Mouse (Mus musculus): Measurements from ENCODE around the gene Rtn2. TPM values are rescaled to one million over a fixed set of nuclear protein-coding genes. Genes with fewer than 3 reads are reported as not detected.

Gene Rtn2
- polyA plus RNA-seq, 1 experiment from 2014 or later, result 128 TPM

GRCm38 (mm10) chr7:19320637-19321036 lies 38.2 kb downstream of the Rtn2 start:
- Histone ChIP-seq H3K4me3 (replicated peaks; ENCODE audit: low read length) (no peak overlapping the region; the same call in 1 of the 2 replicates), H3K27ac (ENCODE audit: low read length) (no peak overlapping the region), H3K4me1 (replicated peaks; ENCODE audit: control insufficient read depth, insufficient read depth, low read length) (peaks cover 12% of the 10 kb centered on the region), H3K9me3 (ENCODE audit: control insufficient read depth, low read length) (no peaks in the 10 kb centered on the region), H3K27me3 (replicated peaks; ENCODE audit: control insufficient read depth, insufficient read depth, low read length) (0 out of 2 replicates have a peak, but pooled peaks cover 4% of the 10 kb centered on the region), H3K36me3 (ENCODE audit: control insufficient read depth, insufficient read depth) (no peaks in the 10 kb centered on the region), H3K4me2 (ENCODE audit: low read length) (peak overlapping the region; percentile 69), H3K9ac (replicated peaks; ENCODE audit: low read depth, low read length) (no peak overlapping the region)
- no peak for ATAC-seq
- WGBS, result 40% methylated on average over 7 of the region's 7 CpGs

- H3K4me1 ChIP-seq (replicated peaks; ENCODE audit: control insufficient read depth, insufficient read depth, low read length), result peaks cover 15% of the 10 kb centered on the region
- H3K9me3 ChIP-seq (ENCODE audit: control insufficient read depth, low read length), result no peaks in the 10 kb centered on the region
- no peak overlapping the region for H3K27ac ChIP-seq (ENCODE audit: low read length)
- 74% methylated on average over 5 of the region's 5 CpGs for WGBS
- no peak for ATAC-seq
- H3K9ac ChIP-seq (replicated peaks; ENCODE audit: low read depth, low read length), result no peak overlapping the region
- 0 out of 2 replicates have a peak, but pooled peaks cover 4% of the 10 kb centered on the region for H3K27me3 ChIP-seq (replicated peaks; ENCODE audit: control insufficient read depth, insufficient read depth, low read length)
- H3K4me2 ChIP-seq (ENCODE audit: low read length), result no peak overlapping the region
- no peak overlapping the region for H3K4me3 ChIP-seq (replicated peaks; ENCODE audit: low read length)
- no peaks in the 10 kb centered on the region for H3K36me3 ChIP-seq (ENCODE audit: control insufficient read depth, insufficient read depth)
Measured at GRCm38 (mm10) chr7:19321464-19321863, 39.0 kb downstream of the Rtn2 start.

GRCm38 (mm10) chr7:19322489-19322888 lies 40.1 kb downstream of the Rtn2 start:
- Histone ChIP-seq H3K4me2 (ENCODE audit: low read length) (no peak overlapping the region), H3K4me1 (replicated peaks; ENCODE audit: control insufficient read depth, insufficient read depth, low read length) (peaks cover 25% of the 10 kb centered on the region), H3K27me3 (replicated peaks; ENCODE audit: control insufficient read depth, insufficient read depth, low read length) (0 out of 2 replicates have a peak, but pooled peaks cover 4% of the 10 kb centered on the region), H3K4me3 (replicated peaks; ENCODE audit: low read length) (no peak overlapping the region), H3K27ac (ENCODE audit: low read length) (no peak overlapping the region), H3K9me3 (ENCODE audit: control insufficient read depth, low read length) (no peaks in the 10 kb centered on the region), H3K36me3 (ENCODE audit: control insufficient read depth, insufficient read depth) (no peaks in the 10 kb centered on the region), H3K9ac (replicated peaks; ENCODE audit: low read depth, low read length) (no peak overlapping the region)
- ATAC-seq, result no peak
- 63% methylated on average over 9 of the region's 9 CpGs for WGBS

- Histone ChIP-seq H3K9ac (replicated peaks; ENCODE audit: low read depth, low read length) (no peak overlapping the region), H3K4me2 (ENCODE audit: low read length) (no peak overlapping the region), H3K4me3 (replicated peaks; ENCODE audit: low read length) (no peak overlapping the region), H3K4me1 (replicated peaks; ENCODE audit: control insufficient read depth, insufficient read depth, low read length) (peaks cover 26% of the 10 kb centered on the region), H3K27me3 (replicated peaks; ENCODE audit: control insufficient read depth, insufficient read depth, low read length) (0 out of 2 replicates have a peak, but pooled peaks cover 4% of the 10 kb centered on the region), H3K27ac (ENCODE audit: low read length) (no peak overlapping the region), H3K9me3 (ENCODE audit: control insufficient read depth, low read length) (no peaks in the 10 kb centered on the region), H3K36me3 (ENCODE audit: control insufficient read depth, insufficient read depth) (no peaks in the 10 kb centered on the region)
- 88% methylated on average over 11 of the region's 11 CpGs for WGBS
- ATAC-seq, result no peak
Measured at GRCm38 (mm10) chr7:19324221-19324620, 41.8 kb downstream of the Rtn2 start.

- Histone ChIP-seq H3K27ac (ENCODE audit: low read length) (no peak overlapping the region), H3K27me3 (replicated peaks; ENCODE audit: control insufficient read depth, insufficient read depth, low read length) (0 out of 2 replicates have a peak, but pooled peaks cover 4% of the 10 kb centered on the region), H3K4me3 (replicated peaks; ENCODE audit: low read length) (no peak overlapping the region), H3K9ac (replicated peaks; ENCODE audit: low read depth, low read length) (no peak overlapping the region), H3K36me3 (ENCODE audit: control insufficient read depth, insufficient read depth) (no peaks in the 10 kb centered on the region), H3K9me3 (ENCODE audit: control insufficient read depth, low read length) (no peaks in the 10 kb centered on the region), H3K4me1 (replicated peaks; ENCODE audit: control insufficient read depth, insufficient read depth, low read length) (peaks cover 17% of the 10 kb centered on the region), H3K4me2 (ENCODE audit: low read length) (no peak overlapping the region)
- 75% methylated on average over 21 of the region's 21 CpGs for WGBS
- no peak for ATAC-seq
Measured at GRCm38 (mm10) chr7:19325262-19326199, 43.1 kb downstream of the Rtn2 start.

GRCm38 (mm10) chr7:19326359-19326758 lies 43.9 kb downstream of the Rtn2 start:
- Histone ChIP-seq H3K9ac (replicated peaks; ENCODE audit: low read depth, low read length) (peak overlapping the region; percentile 16; the same call in 1 of the 2 replicates), H3K9me3 (ENCODE audit: control insufficient read depth, low read length) (no peaks in the 10 kb centered on the region), H3K27me3 (replicated peaks; ENCODE audit: control insufficient read depth, insufficient read depth, low read length) (0 out of 2 replicates have a peak, but pooled peaks cover 3% of the 10 kb centered on the region), H3K27ac (ENCODE audit: low read length) (no peak overlapping the region), H3K4me1 (replicated peaks; ENCODE audit: control insufficient read depth, insufficient read depth, low read length) (peaks cover 14% of the 10 kb centered on the region), H3K4me2 (ENCODE audit: low read length) (peak overlapping the region; percentile 64), H3K36me3 (ENCODE audit: control insufficient read depth, insufficient read depth) (no peaks in the 10 kb centered on the region), H3K4me3 (replicated peaks; ENCODE audit: low read length) (peak overlapping the region; percentile 46)
- peak; percentile 74 for ATAC-seq
- WGBS, result under 1% methylated on average over 19 of the region's 20 CpGs

GRCm38 (mm10) chr7:19327128-19327527 lies 44.7 kb downstream of the Rtn2 start:
- peak; percentile 60 for ATAC-seq
- no peaks in the 10 kb centered on the region for H3K27me3 ChIP-seq (replicated peaks; ENCODE audit: control insufficient read depth, insufficient read depth, low read length)
- H3K9ac ChIP-seq (replicated peaks; ENCODE audit: low read depth, low read length), result peak overlapping the region; percentile 53
- H3K36me3 ChIP-seq (ENCODE audit: control insufficient read depth, insufficient read depth), result no peaks in the 10 kb centered on the region
- H3K4me2 ChIP-seq (ENCODE audit: low read length), result peak overlapping the region; percentile 64
- 0% methylated on average over 22 of the region's 22 CpGs for WGBS
- H3K9me3 ChIP-seq (ENCODE audit: control insufficient read depth, low read length), result no peaks in the 10 kb centered on the region
- peaks cover 14% of the 10 kb centered on the region for H3K4me1 ChIP-seq (replicated peaks; ENCODE audit: control insufficient read depth, insufficient read depth, low read length)
- no peak overlapping the region for H3K27ac ChIP-seq (ENCODE audit: low read length)
- peak overlapping the region; percentile 46 for H3K4me3 ChIP-seq (replicated peaks; ENCODE audit: low read length)

GRCm38 (mm10) chr7:19327782-19328181 lies 45.4 kb downstream of the Rtn2 start:
- H3K4me2 ChIP-seq (ENCODE audit: low read length), result no peak overlapping the region
- no peaks in the 10 kb centered on the region for H3K27me3 ChIP-seq (replicated peaks; ENCODE audit: control insufficient read depth, insufficient read depth, low read length)
- H3K4me3 ChIP-seq (replicated peaks; ENCODE audit: low read length), result no peak overlapping the region
- ATAC-seq, result no peak
- H3K27ac ChIP-seq (ENCODE audit: low read length), result no peak overlapping the region
- H3K4me1 ChIP-seq (replicated peaks; ENCODE audit: control insufficient read depth, insufficient read depth, low read length), result peaks cover 19% of the 10 kb centered on the region
- 84% methylated on average over 5 of the region's 5 CpGs for WGBS
- no peak overlapping the region for H3K9ac ChIP-seq (replicated peaks; ENCODE audit: low read depth, low read length)
- H3K36me3 ChIP-seq (ENCODE audit: control insufficient read depth, insufficient read depth), result no peaks in the 10 kb centered on the region
- H3K9me3 ChIP-seq (ENCODE audit: control insufficient read depth, low read length), result no peaks in the 10 kb centered on the region

GRCm38 (mm10) chr7:19328425-19328824 lies 46.0 kb downstream of the Rtn2 start:
- H3K4me1 ChIP-seq (replicated peaks; ENCODE audit: control insufficient read depth, insufficient read depth, low read length), result peaks cover 22% of the 10 kb centered on the region
- H3K36me3 ChIP-seq (ENCODE audit: control insufficient read depth, insufficient read depth), result no peaks in the 10 kb centered on the region
- H3K4me2 ChIP-seq (ENCODE audit: low read length), result no peak overlapping the region
- no peaks in the 10 kb centered on the region for H3K9me3 ChIP-seq (ENCODE audit: control insufficient read depth, low read length)
- no peak overlapping the region for H3K27ac ChIP-seq (ENCODE audit: low read length)
- H3K9ac ChIP-seq (replicated peaks; ENCODE audit: low read depth, low read length), result no peak overlapping the region
- no peak for ATAC-seq
- H3K27me3 ChIP-seq (replicated peaks; ENCODE audit: control insufficient read depth, insufficient read depth, low read length), result no peaks in the 10 kb centered on the region
- H3K4me3 ChIP-seq (replicated peaks; ENCODE audit: low read length), result no peak overlapping the region
